Mouse (Mus musculus) limb, embryonic 15.5 days (tissue): ENCODE results near the gene Wdr62. TPM values are rescaled to one million over a fixed set of nuclear protein-coding genes. Genes with fewer than 3 reads are reported as not detected.
A peak's percentile ranks its signal among the peaks of the same experiment; 100 is the strongest.

ENCODE experiments used
- ATAC-seq: fragments of 200-750 bp; cut with Nextera tagmentation; 2 replicates; pipeline ENCODE4 v1.8.0; 2017; ENCODE audit warnings: low read depth, moderate TSS enrichment; ENCODE audit not compliant: insufficient number of reproducible peaks, low FRiP score, low TSS enrichment
- H3K27ac ChIP-seq: fragments of 300-500 bp; sonication (generic); 2 replicates; pipeline ENCODE4 v1.5.1; 2015; ENCODE audit warnings: moderate library complexity, mild to moderate bottlenecking, inconsistent platforms
- H3K27me3 ChIP-seq: fragments of 300-500 bp; sonication (generic); 2 replicates; pipeline ENCODE4 v1.6.1; 2015; ENCODE audit warnings: inconsistent platforms
- H3K36me3 ChIP-seq: fragments of 300-500 bp; sonication (generic); 2 replicates; pipeline ENCODE4 v1.6.1; 2015; ENCODE audit warnings: inconsistent platforms
- H3K4me1 ChIP-seq: fragments of 300-500 bp; sonication (generic); 2 replicates; pipeline ENCODE4 v1.6.1; 2015; ENCODE audit warnings: inconsistent platforms
- H3K4me2 ChIP-seq: fragments of 300-500 bp; sonication (generic); 2 replicates; pipeline ENCODE4 v1.6.1; 2015; ENCODE audit warnings: mild to moderate bottlenecking, inconsistent platforms
- H3K4me3 ChIP-seq: fragments of 300-500 bp; sonication (generic); 2 replicates; pipeline ENCODE4 v1.5.1; 2015; ENCODE audit warnings: mild to moderate bottlenecking, inconsistent platforms
- H3K9ac ChIP-seq: fragments of 300-500 bp; sonication (generic); 2 replicates; pipeline ENCODE4 v1.6.1; 2015; ENCODE audit warnings: inconsistent platforms
- H3K9me3 ChIP-seq: fragments of 300-500 bp; sonication (generic); 2 replicates; pipeline ENCODE4 v1.6.1; 2016; ENCODE audit warnings: inconsistent platforms
- WGBS: fragments of 180-500 bp; shearing (Covaris S2); methylation state at CpG from one replicate; pipeline ENCODE4 v1.1.7; 2015; 5-methylcytosine and 5-hydroxymethylcytosine counted together
- polyA plus RNA-seq: library from polyadenylated mRNA; unstranded; fragments of >200 nt; fragmentation: Nextera tagmentation; extraction: Ambion mirVana; gene quantifications from 2 replicates; pipeline ENCODE4 v1.2.1, GENCODE M21; 2015

The Wdr62 gene
- polyA plus RNA-seq, 1 experiment from 2014 or later = 6.2 TPM

GRCm38 (mm10) chr7:30318142-30318541 lies 37.9 kb upstream of the Wdr62 start:
- H3K27me3 ChIP-seq = no peaks in the 10 kb centered on the region
- H3K27ac ChIP-seq = no peak overlapping the region
- no peak overlapping the region for H3K4me2 ChIP-seq
- peaks cover 20% of the 10 kb centered on the region; the same call in 1 of the 2 replicates for H3K36me3 ChIP-seq
- H3K9me3 ChIP-seq = no peaks in the 10 kb centered on the region
- no peak for ATAC-seq
- peaks cover 41% of the 10 kb centered on the region for H3K4me1 ChIP-seq
- 88% methylated on average over 3 of the region's 3 CpGs for WGBS
- H3K4me3 ChIP-seq = no peak overlapping the region
- H3K9ac ChIP-seq = no peak overlapping the region

DNA sequence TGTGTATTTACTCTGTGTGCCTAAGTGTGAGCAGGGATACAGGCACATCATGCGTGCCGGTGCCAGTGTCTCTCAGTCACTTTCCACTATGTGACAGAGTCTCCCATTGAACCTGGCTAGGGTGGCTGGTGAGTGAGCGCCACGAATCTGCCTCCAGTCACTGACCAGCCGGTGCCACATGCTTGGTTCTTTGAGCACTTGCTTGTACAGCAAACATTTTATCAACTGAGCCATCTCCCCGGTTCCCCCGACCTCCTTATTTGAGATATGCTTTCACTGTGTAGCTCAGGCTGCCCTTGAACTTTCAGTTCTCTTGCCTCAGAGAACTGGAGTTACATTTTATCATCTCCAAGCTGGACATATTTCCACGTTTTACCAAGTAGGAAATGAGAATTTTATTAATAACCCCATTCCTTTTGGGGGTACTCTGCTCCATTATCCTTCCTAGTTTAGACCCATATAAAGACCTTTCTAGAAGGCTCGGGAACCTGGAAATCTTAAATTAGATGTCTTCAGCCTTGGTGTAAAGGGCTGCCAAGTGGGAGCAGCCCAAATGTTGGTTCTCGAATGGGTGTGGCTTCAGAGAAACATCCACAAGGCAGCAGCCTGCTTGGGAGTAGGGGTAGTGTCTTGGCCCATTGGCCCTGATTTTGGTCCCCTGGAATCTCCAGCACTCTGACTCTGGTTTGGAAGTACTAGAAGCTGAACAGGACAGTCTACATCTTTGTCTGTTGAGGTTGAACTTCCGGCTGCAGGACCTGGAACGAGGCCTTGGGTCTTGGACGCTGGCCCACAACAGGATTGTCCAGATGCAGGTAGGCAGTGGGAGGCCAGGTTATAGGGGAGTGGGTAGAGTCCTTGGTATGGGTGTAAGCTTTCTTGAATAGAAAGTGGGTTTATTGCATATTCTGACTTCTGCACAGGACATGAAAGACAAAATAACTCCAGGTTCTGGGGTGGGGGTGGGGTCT lies 35.6 kb upstream of the Wdr62 start:
- no peaks in the 10 kb centered on the region for H3K9me3 ChIP-seq
- peaks cover 28% of the 10 kb centered on the region for H3K4me1 ChIP-seq
- peaks cover 34% of the 10 kb centered on the region for H3K36me3 ChIP-seq
- H3K27me3 ChIP-seq = no peaks in the 10 kb centered on the region
- WGBS = 71% methylated on average over 13 of the region's 13 CpGs
- H3K27ac ChIP-seq = no peak overlapping the region
- ATAC-seq = no peak
- H3K9ac ChIP-seq = 0 out of 2 replicates have a peak overlapping the region, but pooled peaks have one; percentile 31
- peak overlapping the region; percentile 50; the same call in 1 of the 2 replicates for H3K4me2 ChIP-seq
- peak overlapping the region; percentile 43 for H3K4me3 ChIP-seq

DNA sequence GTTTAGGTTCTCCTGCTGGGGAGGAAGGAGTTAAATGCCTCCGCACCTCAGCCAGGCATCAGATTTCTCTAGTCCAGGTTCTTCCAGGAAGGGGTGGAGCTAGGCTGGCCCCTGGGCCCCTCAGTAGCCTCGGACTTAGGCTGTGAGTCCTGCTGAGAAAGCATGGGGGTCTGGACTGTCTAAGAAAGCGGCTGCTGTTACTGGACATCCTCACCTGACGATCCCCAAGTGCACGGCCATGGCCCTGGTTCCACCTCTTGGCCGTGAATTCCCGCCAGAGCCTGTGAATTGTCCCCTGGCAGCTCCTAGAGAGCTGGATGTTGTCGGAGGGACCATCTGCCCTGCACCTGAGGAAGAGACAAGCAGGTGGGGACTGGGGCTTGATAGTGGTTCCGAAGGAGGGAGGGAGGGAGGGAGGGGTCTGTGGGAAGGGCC lies 34.5 kb upstream of the Wdr62 start, which contains the start of gene Syne4:
TSS of gene Syne4 (plus strand) at position 87 of the 435 bp plus-strand sequence.
- H3K9ac ChIP-seq = peak within 1 kb of the TSS; percentile 31; the same call in 1 of the 2 replicates
- WGBS = 1% methylated on average over 9 of the region's 9 CpGs
- ATAC-seq = 0 out of 2 replicates have a peak, but pooled peaks have one; percentile 12
- peaks cover 34% of the 10 kb centered on the region for H3K36me3 ChIP-seq
- peak within 1 kb of the TSS; percentile 48; the same call in 1 of the 2 replicates for H3K27ac ChIP-seq
- peak within 1 kb of the TSS; percentile 43 for H3K4me3 ChIP-seq
- no peaks in the 10 kb centered on the region for H3K9me3 ChIP-seq
- peaks cover 30% of the 10 kb centered on the region for H3K4me1 ChIP-seq
- peak within 1 kb of the TSS; percentile 50 for H3K4me2 ChIP-seq
- H3K27me3 ChIP-seq = no peaks in the 10 kb centered on the region

- Histone ChIP-seq H3K36me3 (peaks cover 30% of the 10 kb centered on the region), H3K9ac (no peak overlapping the region)
These were observed 33.6 kb upstream of the Wdr62 start for GRCm38 (mm10) chr7:30313666-30314320.

GRCm38 (mm10) chr7:30310136-30310535 lies 29.9 kb upstream of the Wdr62 start:
- Histone ChIP-seq H3K27me3 (no peaks in the 10 kb centered on the region), H3K27ac (no peak overlapping the region), H3K36me3 (peaks cover 33% of the 10 kb centered on the region), H3K9me3 (no peaks in the 10 kb centered on the region), H3K4me2 (no peak overlapping the region), H3K4me1 (peaks cover 31% of the 10 kb centered on the region), H3K4me3 (no peak overlapping the region), H3K9ac (no peak overlapping the region)
- WGBS = 88% methylated on average over 12 of the region's 12 CpGs
- no peak for ATAC-seq

More at GRCm38 (mm10) chr7:30313666-30314320, 33.6 kb upstream of the Wdr62 start:
- peaks cover 37% of the 10 kb centered on the region for H3K4me1 ChIP-seq
- no peak overlapping the region for H3K4me2 ChIP-seq
- 53% methylated on average over 27 of the region's 27 CpGs for WGBS
- ATAC-seq = no peak
- H3K27ac ChIP-seq = no peak overlapping the region
- H3K9me3 ChIP-seq = no peaks in the 10 kb centered on the region
- no peaks in the 10 kb centered on the region for H3K27me3 ChIP-seq
- H3K4me3 ChIP-seq = no peak overlapping the region

DNA sequence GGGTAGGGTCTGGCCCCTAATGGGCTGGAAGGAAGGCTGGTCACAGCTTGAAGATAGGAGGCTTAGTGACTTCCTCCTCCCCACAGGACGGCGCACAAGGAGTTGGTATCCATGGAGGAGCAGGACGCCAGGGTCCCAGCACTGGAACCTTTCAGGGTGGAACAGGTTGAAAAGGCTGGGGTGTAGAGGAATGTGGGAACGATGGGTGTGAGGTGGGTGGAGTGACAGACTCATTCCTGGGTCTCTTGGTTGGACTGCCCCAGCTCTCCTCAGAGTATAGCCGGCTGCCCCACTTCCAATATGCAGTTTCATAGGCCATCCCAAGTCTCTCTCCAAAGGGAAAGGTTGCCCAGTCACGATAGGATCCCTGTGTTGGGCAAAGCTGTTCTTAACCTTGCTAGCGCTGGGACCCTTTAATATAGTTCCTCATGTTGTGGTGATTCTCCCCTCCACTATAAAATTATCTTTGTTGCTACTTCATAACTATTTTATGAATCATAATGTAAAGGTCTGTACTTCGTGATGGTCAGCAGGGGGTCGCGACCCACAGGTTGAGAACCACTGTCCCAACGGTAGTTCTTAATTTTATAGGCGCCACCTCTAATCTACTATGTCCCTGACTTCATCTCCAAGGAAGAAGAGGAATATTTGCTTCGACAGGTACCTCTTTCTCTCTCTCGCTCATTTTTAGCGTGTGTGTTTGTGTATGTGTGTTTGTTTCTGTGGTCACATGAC lies 29.3 kb upstream of the Wdr62 start:
- Histone ChIP-seq H3K27ac (peak overlapping the region; percentile 80; the same call in 1 of the 2 replicates), H3K36me3 (peaks cover 35% of the 10 kb centered on the region), H3K4me2 (peak overlapping the region; percentile 87), H3K4me3 (peak overlapping the region; percentile 68), H3K9ac (peak overlapping the region; percentile 61), H3K4me1 (peaks cover 26% of the 10 kb centered on the region), H3K9me3 (no peaks in the 10 kb centered on the region), H3K27me3 (no peaks in the 10 kb centered on the region)
- WGBS = 58% methylated on average over 15 of the region's 15 CpGs
- no peak for ATAC-seq

GRCm38 (mm10) chr7:30308076-30309005 lies 28.1 kb upstream of the Wdr62 start, which contains the start of gene Alkbh6:
Alkbh6 (plus strand) TSS chr7:30308717.
- Histone ChIP-seq H3K36me3 (peaks cover 42% of the 10 kb centered on the region), H3K4me1 (peaks cover 17% of the 10 kb centered on the region), H3K27ac (peak within 1 kb of the TSS; percentile 80), H3K4me3 (peak within 1 kb of the TSS; percentile 68), H3K9ac (peak within 1 kb of the TSS; percentile 61), H3K4me2 (peak within 1 kb of the TSS; percentile 87), H3K27me3 (no peaks in the 10 kb centered on the region), H3K9me3 (no peaks in the 10 kb centered on the region)
- ATAC-seq = peak; percentile 99
- 3% methylated on average over 27 of the region's 27 CpGs for whole genome bisulfite sequencing

DNA sequence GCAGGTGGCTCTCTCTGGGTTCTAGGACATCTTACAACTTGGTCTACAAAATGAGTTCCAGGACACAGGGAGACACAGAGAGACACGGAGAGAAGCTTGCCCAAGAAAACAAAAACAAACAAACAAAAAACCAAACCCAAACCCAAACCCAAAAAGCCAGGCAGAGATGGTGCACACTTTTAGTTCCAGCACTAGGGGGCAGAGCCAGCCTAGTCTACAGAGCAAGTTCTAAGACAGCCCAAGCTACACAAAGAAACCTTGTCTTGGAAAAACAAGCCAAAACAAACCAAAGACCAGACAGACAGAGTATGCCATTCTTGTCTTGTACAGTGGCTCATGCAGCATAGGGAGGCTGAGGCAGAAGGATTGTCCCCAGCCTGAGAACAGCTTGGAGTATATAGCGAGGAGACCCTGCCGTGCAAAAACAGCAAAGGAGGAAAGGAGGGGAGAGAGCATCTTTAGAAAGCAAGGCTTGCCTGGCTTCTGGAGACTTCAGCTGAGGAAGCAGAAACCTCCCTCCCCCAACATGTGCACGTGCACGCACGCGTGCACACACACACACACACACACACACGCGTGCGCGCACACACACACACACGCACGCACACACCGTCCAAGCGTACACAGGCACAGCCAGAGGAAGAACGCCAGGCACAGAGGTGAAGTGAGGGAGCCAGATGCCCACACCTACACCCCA lies 26.0 kb upstream of the Wdr62 start:
- Histone ChIP-seq H3K36me3 (peaks cover 46% of the 10 kb centered on the region), H3K27ac (no peak overlapping the region), H3K9me3 (no peaks in the 10 kb centered on the region), H3K9ac (no peak overlapping the region), H3K4me2 (no peak overlapping the region), H3K4me3 (no peak overlapping the region), H3K4me1 (peaks cover 17% of the 10 kb centered on the region), H3K27me3 (no peaks in the 10 kb centered on the region)
- no peak for ATAC-seq
- WGBS = 93% methylated on average over 16 of the region's 16 CpGs

DNA sequence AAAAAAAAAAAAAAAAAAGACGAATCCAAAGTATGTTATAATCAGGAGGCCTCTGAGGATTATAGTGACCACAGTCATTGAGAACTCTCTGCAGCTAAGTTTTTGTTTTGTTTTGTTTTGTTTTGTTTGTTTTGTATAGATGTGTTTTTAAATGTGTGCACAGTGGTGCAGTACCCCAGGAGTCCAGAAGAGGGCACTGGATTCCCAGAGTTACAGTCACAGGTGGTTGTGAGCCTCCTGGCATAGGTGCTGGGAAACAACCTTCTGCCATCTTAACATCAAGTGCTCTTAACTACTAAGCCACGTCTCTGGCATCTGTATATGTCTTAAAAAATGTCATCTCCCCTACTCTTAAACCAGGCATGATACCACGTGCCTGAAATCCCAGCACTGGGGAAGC lies 20.7 kb upstream of the Wdr62 start:
- H3K4me1 ChIP-seq = no peaks in the 10 kb centered on the region
- H3K36me3 ChIP-seq = peaks cover 79% of the 10 kb centered on the region
- no peaks in the 10 kb centered on the region for H3K9me3 ChIP-seq
- 50% methylated on average over 3 of the region's 3 CpGs for WGBS
- H3K4me2 ChIP-seq = no peak overlapping the region
- no peak for ATAC-seq
- H3K4me3 ChIP-seq = no peak overlapping the region
- H3K27me3 ChIP-seq = no peaks in the 10 kb centered on the region
- no peak overlapping the region for H3K27ac ChIP-seq
- no peak overlapping the region for H3K9ac ChIP-seq

GRCm38 (mm10) chr7:30297266-30297665 lies 17.0 kb upstream of the Wdr62 start:
- ATAC-seq = no peak
- Histone ChIP-seq H3K27me3 (no peaks in the 10 kb centered on the region), H3K36me3 (peaks cover 65% of the 10 kb centered on the region), H3K4me3 (no peak overlapping the region), H3K9me3 (no peaks in the 10 kb centered on the region), H3K4me1 (peaks cover 12% of the 10 kb centered on the region), H3K27ac (no peak overlapping the region), H3K9ac (no peak overlapping the region), H3K4me2 (no peak overlapping the region)
- 79% methylated on average over 16 of the region's 16 CpGs for WGBS
